Mouse (Mus musculus) bone marrow, adult 2 months (tissue): ENCODE measurements around the gene Shc2.

ENCODE experiments used
- CTCF ChIP-seq: fragments of 200-500 bp; IDR thresholded peaks from 2 replicates; pipeline ENCODE4 v1.5.1; 2011; ENCODE audit warnings: low read length, control low read depth; ENCODE audit not compliant: control insufficient read depth, insufficient read depth
- POLR2A ChIP-seq: fragments of 200-500 bp; IDR thresholded peaks from 2 replicates; pipeline ENCODE4 v1.6.1; 2011; ENCODE audit warnings: low read depth, mild to moderate bottlenecking, control low read depth, low read length, borderline replicate concordance; ENCODE audit not compliant: control insufficient read depth

DNA sequence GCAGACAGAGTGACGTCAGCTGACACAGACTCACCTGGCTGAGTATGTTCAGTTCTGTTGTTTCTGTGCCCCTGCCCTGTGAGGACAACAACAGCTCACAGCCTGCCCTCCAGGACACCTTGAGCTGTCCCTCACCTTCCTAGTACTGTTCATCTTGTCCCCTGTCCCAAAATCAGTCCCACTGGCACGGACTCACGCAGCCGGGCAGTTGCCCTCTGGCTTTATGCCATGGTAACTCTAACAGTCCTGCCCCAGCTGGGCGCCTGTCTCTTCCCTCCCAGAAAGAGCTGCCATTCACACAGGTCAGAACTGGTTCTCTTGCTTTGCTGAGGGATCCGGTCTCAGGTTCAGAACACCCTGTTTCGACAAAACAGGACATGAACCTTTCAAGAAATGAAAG, 15.1 kb upstream of the Shc2 start:
- TF ChIP-seq CTCF: no peak
- no peak for TF ChIP-seq POLR2A
